Mouse (Mus musculus) WW6 (cell line): ENCODE results near the gene Tmem116.
A peak's percentile ranks its signal among the peaks of the same experiment; 100 is the strongest.

ENCODE experiments used
- DNase-seq: peaks from one replicate; pipeline ENCODE4 v3.0.0-alpha.2; 2013; ENCODE audit warnings: low read depth, low spot score

The Tmem116 gene

GRCm38 (mm10) chr5:121451644-121452025 is at the start of gene Tmem116:
Gene Tmem116 (plus strand): TSS chr5:121451893.
- DNase-seq = no peak

GRCm38 (mm10) chr5:121407856-121408255 is 43.8 kb upstream of the Tmem116 start:
- DNase-seq = no peak

- no peak for DNase-seq
Observed at GRCm38 (mm10) chr5:121410975-121411374, 40.7 kb upstream of the Tmem116 start.

GRCm38 (mm10) chr5:121420721-121421120 is 31.0 kb upstream of the Tmem116 start:
- no peak for DNase-seq

GRCm38 (mm10) chr5:121422787-121423186 is 28.9 kb upstream of the Tmem116 start:
- DNase-seq = no peak

- no peak for DNase-seq
Observed at GRCm38 (mm10) chr5:121423297-121423696, 28.4 kb upstream of the Tmem116 start.

- no peak for DNase-seq
Observed at GRCm38 (mm10) chr5:121428954-121429353, 22.7 kb upstream of the Tmem116 start.

GRCm38 (mm10) chr5:121438131-121438530 is 13.6 kb upstream of the Tmem116 start:
- DNase-seq = no peak

GRCm38 (mm10) chr5:121438756-121439155 is 12.9 kb upstream of the Tmem116 start:
- DNase-seq = no peak

- no peak for DNase-seq
Observed at GRCm38 (mm10) chr5:121443548-121443947, 8.1 kb upstream of the Tmem116 start.

GRCm38 (mm10) chr5:121444870-121445269 is 6.8 kb upstream of the Tmem116 start:
- no peak for DNase-seq

- DNase-seq = no peak
Observed at GRCm38 (mm10) chr5:121448450-121448849, 3.2 kb upstream of the Tmem116 start.

- no peak for DNase-seq
Observed at GRCm38 (mm10) chr5:121449976-121450375, 1.7 kb upstream of the Tmem116 start.

GRCm38 (mm10) chr5:121450476-121450875 is 1.2 kb upstream of the Tmem116 start:
- DNase-seq = no peak

- no peak for DNase-seq
Observed at GRCm38 (mm10) chr5:121451203-121451602, 490 bp upstream of the Tmem116 start.

- DNase-seq = peak; percentile 85
Observed at GRCm38 (mm10) chr5:121452026-121452869, 555 bp downstream of the Tmem116 start, which contains the start of gene Erp29. Gene Erp29 (minus strand): TSS chr5:121452506.

- DNase-seq = no peak
Observed at GRCm38 (mm10) chr5:121452906-121453305, 1.2 kb downstream of the Tmem116 start.

GRCm38 (mm10) chr5:121453743-121454502 is 2.2 kb downstream of the Tmem116 start:
- DNase-seq = no peak

GRCm38 (mm10) chr5:121454503-121454782 is 2.8 kb downstream of the Tmem116 start:
- DNase-seq = no peak

- no peak for DNase-seq
Observed at GRCm38 (mm10) chr5:121455510-121456265, 4.0 kb downstream of the Tmem116 start.

GRCm38 (mm10) chr5:121461339-121462170 is 9.9 kb downstream of the Tmem116 start:
- no peak for DNase-seq
